ENCODE assay signal across 28 mouse cellular contexts in genomic region chr14:55727889-55728685, GRCm38 (mm10). TPM values are rescaled to one million over a fixed set of nuclear protein-coding genes. Genes with fewer than 3 reads are reported as not detected.
DNase-seq lines count a peak whose midpoint lies in the region; ATAC-seq and TF ChIP-seq lines count a peak whose summit lies in the region.
"Had no signal": no experiment of that assay in that cellular context is flagged by ENCODE, and none has a peak within 500 bp of the region (broad histone marks: within the 10 kb centered on the region; RNA-seq: fewer than 3 reads in every experiment).

No protein-coding gene starts in this region.

- H3K27me3 ChIP-seq in Patski: no peaks in the 10 kb centered on the region
- H3K27me3 ChIP-seq: embryonic facial prominence, embryonic 12.5 days; forebrain, embryonic 12.5 days; limb, embryonic 13.5 days; midbrain, embryonic 15.5 days; neural tube, embryonic 12.5 days; stomach, embryonic 15.5 days had no signal

- CTCF ChIA-PET in Patski (lab: Charles Lee): interaction anchor here (1.6 kb wide), 2 partner anchors 16 to 37 kb away, joined by 3 to 4 read pairs; no protein-coding TSS in a partner anchor

- peak; percentile 28 for ATAC-seq in Patski
- ATAC-seq: hindbrain, embryonic 16.5 days; intestine, postnatal 0 days; midbrain, embryonic 15.5 days had no signal

- TF ChIP-seq CTCF in Patski (IDR thresholded peaks at IDR 0.05): no peak

- peak; percentile 34 to 56 for DNase-seq in lung, adult 18-20 months
- DNase-seq in lung, postnatal 14 days: no peak
- DNase-seq in A20 (ENCODE audit: low read depth, low spot score) (peak; percentile 68), Patski (ENCODE audit: low read depth, low spot score) (no peak)
- peak; percentile 51 for DNase-seq in lung, postnatal 36 days
- DNase-seq in layer of hippocampus, adult 18-20 months (ENCODE audit: low spot score in 2 of 2): no peak
- no peak for DNase-seq in frontal cortex, postnatal 25 days (ENCODE audit: low spot score in 2 of 2)
- no peak for DNase-seq in cerebellum, postnatal 36 days
- DNase-seq: adrenal gland, postnatal 10 days; cerebellum, adult 9-10 months; kidney, postnatal 4 days; layer of hippocampus, adult 9-11 months; retina, postnatal 1 day; right cerebral cortex, postnatal 25 days; spleen, adult 18-20 months had no signal

- in situ Hi-C loops in Patski (cut with MboI; ENCODE audit: low pct_unique_long_range_greater_than_20kb): no loop called here

- POLR2A ChIA-PET in Patski (lab: Charles Lee): no interaction called here

RNA-seq across cellular contexts. Expression of gene Rabggta, which starts 6.0 kb away (rescaled TPM):
- 32.8 TPM for polyA plus RNA-seq in Patski (2021)
- 10 to 100 TPM; 43.7 to 45.7 TPM for total RNA-seq in layer of hippocampus, adult 18-20 months (2021)

RNA-seq across cellular contexts. Expression of gene Tgm1, which starts 14.4 kb away (rescaled TPM):
- polyA plus RNA-seq in Patski (2021): 0.12 TPM
- total RNA-seq in layer of hippocampus, adult 18-20 months (2021): not detected
- total RNA-seq: left cerebral cortex, adult 18-20 months; left cerebral cortex, postnatal 25 days had no signal

RNA-seq across cellular contexts. Expression of gene Dhrs1, which starts 17.4 kb away (rescaled TPM):
- 87.3 TPM for polyA plus RNA-seq in Patski (2021)
- total RNA-seq in layer of hippocampus, adult 18-20 months (2021): 10 to 100 TPM; 83.2 to 98.7 TPM

RNA-seq across cellular contexts. Expression of gene Nop9, which starts 17.4 kb away (rescaled TPM):
- polyA plus RNA-seq in Patski (2021): 25.5 TPM
- 10 to 100 TPM; 11.7 to 14.5 TPM for total RNA-seq in layer of hippocampus, adult 18-20 months (2021)

RNA-seq across cellular contexts. Expression of gene Cideb, which starts 30.2 kb away (rescaled TPM):
- polyA plus RNA-seq in Patski (2021): 1.9 TPM
- 1 to 10 TPM; 1.7 to 2.2 TPM for total RNA-seq in layer of hippocampus, adult 18-20 months (2021)
- total RNA-seq: gastrocnemius, adult 18-20 months had no signal
- polyA plus RNA-seq: hindbrain, embryonic 10.5 days; thymus, postnatal 0 days had no signal

Comparison
In these comparisons a context has a peak if more than half of its experiments do, and no peak if none do; other contexts are left out.
1. DNase-seq: peak in lung, adult 18-20 months (2 of 2), A20 (single experiment) and lung, postnatal 36 days (single experiment); none in lung, postnatal 14 days (single experiment), Patski (single experiment), layer of hippocampus, adult 18-20 months (0 of 2), frontal cortex, postnatal 25 days (0 of 2) and cerebellum, postnatal 36 days (0 of 2).